8 mouse cellular contexts compared by ENCODE assay signal in genomic region chr2:122160680-122161079, GRCm38 (mm10). TPM values are rescaled to one million over a fixed set of nuclear protein-coding genes. Genes with fewer than 3 reads are reported as not detected.
A peak's percentile ranks its signal among the peaks of the same experiment; 100 is the strongest.
DNase-seq lines count a peak whose midpoint lies in the region; ATAC-seq and TF ChIP-seq lines count a peak whose summit lies in the region.

Trim69 (plus strand) TSS chr2:122160700.

- H3K27ac ChIP-seq in embryonic facial prominence, embryonic 14.5 days (replicated peaks; ENCODE audit: low read depth, low read length) = no peak within 1 kb of the TSS
- H3K27ac ChIP-seq in kidney, embryonic 14.5 days (ENCODE audit: low read depth, low read length) = no peak within 1 kb of the TSS
- H3K27ac ChIP-seq in limb, embryonic 14.5 days (replicated peaks; ENCODE audit: low read depth, low read length) = no peak within 1 kb of the TSS

- no peak within 1 kb of the TSS for H3K4me2 ChIP-seq in embryonic facial prominence, embryonic 14.5 days (ENCODE audit: low read depth, low read length)
- no peak within 1 kb of the TSS for H3K4me2 ChIP-seq in kidney, embryonic 14.5 days (replicated peaks; ENCODE audit: low read depth, low read length)
- no peak within 1 kb of the TSS for H3K4me2 ChIP-seq in limb, embryonic 14.5 days (replicated peaks; ENCODE audit: low read depth, low read length, severe bottlenecking)

- DNase-seq in B cell, adult 2 months = peak; percentile 89 to 92
- peak; percentile 84 to 90 for DNase-seq in adrenal gland, postnatal 36 days
- peak; percentile 82 for DNase-seq in embryonic facial prominence, embryonic 14.5 days (ENCODE audit: low spot score)
- DNase-seq in heart, adult 8-10 months (ENCODE audit: low spot score) = peak; percentile 84
- DNase-seq in limb, embryonic 14.5 days (ENCODE audit: low spot score) = peak; percentile 79
- peak; percentile 71 to 77 for DNase-seq in spleen, postnatal 36 days (ENCODE audit: low spot score in 2 of 2)

- WGBS in embryonic facial prominence, embryonic 14.5 days = 52% methylated on average over 2 of the region's 2 CpGs
- WGBS in kidney, embryonic 14.5 days = 56% methylated on average over 2 of the region's 2 CpGs
- 46% methylated on average over 2 of the region's 2 CpGs for WGBS in limb, embryonic 14.5 days

- no peaks in the 10 kb centered on the region for H3K9me3 ChIP-seq in embryonic facial prominence, embryonic 14.5 days (ENCODE audit: control insufficient read depth, low read length)
- H3K9me3 ChIP-seq in kidney, embryonic 14.5 days (ENCODE audit: control insufficient read depth, low read length) = no peaks in the 10 kb centered on the region
- no peaks in the 10 kb centered on the region for H3K9me3 ChIP-seq in limb, embryonic 14.5 days (ENCODE audit: control insufficient read depth, low read length)

- peaks cover 5% of the 10 kb centered on the region; the same call in 1 of the 2 replicates for H3K4me1 ChIP-seq in embryonic facial prominence, embryonic 14.5 days (ENCODE audit: control insufficient read depth, insufficient read depth, low read length)
- no peaks in the 10 kb centered on the region for H3K4me1 ChIP-seq in kidney, embryonic 14.5 days (ENCODE audit: control insufficient read depth, insufficient read depth, low read length)
- H3K4me1 ChIP-seq in limb, embryonic 14.5 days (ENCODE audit: control insufficient read depth, insufficient read depth, low read length) = 0 out of 2 replicates have a peak, but pooled peaks cover 4% of the 10 kb centered on the region

- no peaks in the 10 kb centered on the region for H3K27me3 ChIP-seq in embryonic facial prominence, embryonic 14.5 days (replicated peaks; ENCODE audit: control insufficient read depth, insufficient read depth, low read length)
- no peaks in the 10 kb centered on the region for H3K27me3 ChIP-seq in kidney, embryonic 14.5 days (ENCODE audit: control insufficient read depth, insufficient read depth, low read length)
- no peaks in the 10 kb centered on the region for H3K27me3 ChIP-seq in limb, embryonic 14.5 days (ENCODE audit: control insufficient read depth, insufficient read depth, low read length)

- no peaks in the 10 kb centered on the region for H3K36me3 ChIP-seq in embryonic facial prominence, embryonic 14.5 days (ENCODE audit: control insufficient read depth, insufficient read depth, low read length)
- H3K36me3 ChIP-seq in kidney, embryonic 14.5 days (ENCODE audit: control insufficient read depth, insufficient read depth, low read length) = no peaks in the 10 kb centered on the region
- H3K36me3 ChIP-seq in limb, embryonic 14.5 days (ENCODE audit: control insufficient read depth, insufficient read depth, low read length) = no peaks in the 10 kb centered on the region

- peak; percentile 54; the same call in 1 of the 2 replicates for ATAC-seq in embryonic facial prominence, embryonic 14.5 days (ENCODE audit: low read depth)
- ATAC-seq in kidney, embryonic 14.5 days (ENCODE audit: low FRiP score, low TSS enrichment) = 0 out of 2 replicates have a peak, but pooled peaks have one; percentile 53
- ATAC-seq in limb, embryonic 14.5 days (ENCODE audit: low FRiP score, low read depth) = no peak
- peak; percentile 74 for ATAC-seq in monocyte, adult 5-6 weeks (replicated peaks; ENCODE audit: insufficient number of reproducible peaks, low FRiP score, low TSS enrichment, poor library complexity, severe bottlenecking)

- no peak within 1 kb of the TSS for H3K4me3 ChIP-seq in embryonic facial prominence, embryonic 14.5 days (ENCODE audit: low read depth, low read length)
- H3K4me3 ChIP-seq in kidney, embryonic 14.5 days (ENCODE audit: low read length) = no peak within 1 kb of the TSS
- no peak within 1 kb of the TSS for H3K4me3 ChIP-seq in limb, embryonic 14.5 days (replicated peaks; ENCODE audit: low read length)

- no peak within 1 kb of the TSS for H3K9ac ChIP-seq in embryonic facial prominence, embryonic 14.5 days (ENCODE audit: low read depth, low read length)
- H3K9ac ChIP-seq in kidney, embryonic 14.5 days (ENCODE audit: low read depth, low read length) = no peak within 1 kb of the TSS
- no peak within 1 kb of the TSS; the same call in 1 of the 2 replicates for H3K9ac ChIP-seq in limb, embryonic 14.5 days (ENCODE audit: low read depth, low read length, severe bottlenecking)

- no peak for TF ChIP-seq POLR2A in limb, embryonic 14.5 days (IDR thresholded peaks at IDR 0.05; ENCODE audit: borderline replicate concordance, extremely low read depth, insufficient read depth, insufficient read length)

RNA-seq across cellular contexts. Expression of gene Trim69, which starts in this region (rescaled TPM):
- under 1 TPM; 0.16 to 0.17 TPM for total RNA-seq in adrenal gland, postnatal 36 days (2021)
- 0.10 TPM in 1 of 2 replicates, not detected in the other for polyA plus RNA-seq in embryonic facial prominence, embryonic 14.5 days (2014; fragmentation: Nextera tagmentation; extraction: Ambion mirVana)
- under 1 TPM in 1 of 4 experiments, not detected in 3; 0.22 TPM for total RNA-seq in heart, adult 8-10 months (2022)
- not detected in 2 replicates for polyA plus RNA-seq in kidney, embryonic 14.5 days (2014; fragmentation: Nextera tagmentation; extraction: Ambion mirVana)
- polyA plus RNA-seq in limb, embryonic 14.5 days (2012; rRNA removed) = 0.08 and 0.17 TPM in 2 replicates
- not detected in 2 replicates for polyA plus RNA-seq in limb, embryonic 14.5 days (2014; fragmentation: Nextera tagmentation; extraction: Ambion mirVana)
- not detected in 3 replicates for total RNA-seq in monocyte, adult 5-6 weeks (2017)

Comparison
In these comparisons a context has a peak if more than half of its experiments do, and no peak if none do; other contexts are left out.
1. Peak in DNase-seq in adrenal gland, postnatal 36 days; RNA of the gene not detected or under 1 TPM.
2. Peak in DNase-seq and ATAC-seq in embryonic facial prominence, embryonic 14.5 days; RNA of the gene not detected or under 1 TPM.
3. Peak in DNase-seq in heart, adult 8-10 months; RNA of the gene not detected or under 1 TPM.
4. Peak in ATAC-seq in kidney, embryonic 14.5 days; RNA of the gene not detected or under 1 TPM.
5. Peak in DNase-seq in limb, embryonic 14.5 days; RNA of the gene not detected or under 1 TPM.
6. Peak in ATAC-seq in monocyte, adult 5-6 weeks; RNA of the gene not detected or under 1 TPM.